Mouse (Mus musculus): ENCODE results near the gene Fbxl17.
A peak's percentile ranks its signal among the peaks of the same experiment; 100 is the strongest.

Fbxl17 gene

GRCm38 (mm10) chr17:63025238-63025637, 474.6 kb downstream of the Fbxl17 start:
- DNase-seq = no peak

- no peak for DNase-seq
Observed at GRCm38 (mm10) chr17:63017605-63018167, 482.1 kb downstream of the Fbxl17 start.

- DNase-seq = no peak
Observed at GRCm38 (mm10) chr17:63012571-63012923, 487.3 kb downstream of the Fbxl17 start.

- DNase-seq = peak; percentile 9
Observed at GRCm38 (mm10) chr17:63011893-63012570, 487.8 kb downstream of the Fbxl17 start.

GRCm38 (mm10) chr17:63010830-63011229, 489.0 kb downstream of the Fbxl17 start:
- DNase-seq = no peak

- no peak for DNase-seq
Observed at GRCm38 (mm10) chr17:63008788-63009187, 491.0 kb downstream of the Fbxl17 start.

GRCm38 (mm10) chr17:63008277-63008676, 491.5 kb downstream of the Fbxl17 start:
- no peak for DNase-seq

GRCm38 (mm10) chr17:63007876-63008275, 491.9 kb downstream of the Fbxl17 start:
- no peak for DNase-seq
